16 mouse cellular contexts compared by ENCODE assay signal in the genomic region with DNA sequence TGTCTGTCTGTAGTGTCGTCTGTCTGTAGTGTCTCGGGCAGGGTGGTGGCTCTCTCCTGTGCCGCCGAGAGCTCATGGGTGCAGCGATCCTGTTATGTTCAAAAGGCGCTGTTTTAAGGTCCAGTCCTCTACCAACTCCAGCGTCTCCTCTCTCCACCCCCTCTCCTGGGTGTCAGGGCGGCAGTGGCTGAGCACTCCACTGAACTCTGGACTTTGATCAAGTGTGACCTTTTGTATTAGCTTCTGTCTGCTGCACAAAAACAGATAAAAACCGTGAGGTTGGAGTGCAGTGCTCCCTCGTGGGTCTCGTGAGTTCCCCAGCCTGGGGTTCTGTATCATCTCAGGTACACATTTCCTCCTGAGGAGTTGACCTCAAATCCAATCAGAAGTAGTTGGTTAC. TPM values are rescaled to one million over a fixed set of nuclear protein-coding genes. Genes with fewer than 3 reads are reported as not detected.
DNase-seq lines count a peak whose midpoint lies in the region; ATAC-seq and TF ChIP-seq lines count a peak whose summit lies in the region.
"Had no signal": no experiment of that assay in that cellular context is flagged by ENCODE, and none has a peak within 500 bp of the region (broad histone marks: within the 10 kb centered on the region; RNA-seq: fewer than 3 reads in every experiment).

No protein-coding gene starts in this region.

- H3K9me3 ChIP-seq in heart, embryonic 10.5 days, result no peaks in the 10 kb centered on the region
- H3K9me3 ChIP-seq in heart, embryonic 12.5 days (replicated peaks), result peaks cover 3% of the 10 kb centered on the region; the same call in 1 of the 2 replicates
- no peaks in the 10 kb centered on the region for H3K9me3 ChIP-seq in liver, postnatal 0 days (ENCODE audit: low read length)
- H3K9me3 ChIP-seq: G1E; hindbrain, embryonic 12.5 days; limb, embryonic 15.5 days had no signal

- H3K27me3 ChIP-seq in heart, embryonic 10.5 days (ENCODE audit: insufficient read depth, poor library complexity, severe bottlenecking), result no peaks in the 10 kb centered on the region
- no peaks in the 10 kb centered on the region for H3K27me3 ChIP-seq in heart, embryonic 12.5 days (replicated peaks)
- no peaks in the 10 kb centered on the region for H3K27me3 ChIP-seq in liver, postnatal 0 days (ENCODE audit: insufficient read depth, low read length)
- H3K27me3 ChIP-seq: hindbrain, embryonic 12.5 days; limb, embryonic 15.5 days had no signal

- peak overlapping the region; percentile 16; the same call in 1 of the 2 replicates for H3K27ac ChIP-seq in heart, embryonic 10.5 days
- no peak overlapping the region for H3K27ac ChIP-seq in heart, embryonic 12.5 days (ENCODE audit: poor library complexity, severe bottlenecking)
- peak overlapping the region; percentile 74 for H3K27ac ChIP-seq in liver, postnatal 0 days (ENCODE audit: low read depth)
- H3K27ac ChIP-seq: hindbrain, embryonic 12.5 days; limb, embryonic 15.5 days had no signal

- peaks cover 14% of the 10 kb centered on the region for H3K4me1 ChIP-seq in heart, embryonic 10.5 days
- peaks cover 20% of the 10 kb centered on the region for H3K4me1 ChIP-seq in heart, embryonic 12.5 days (replicated peaks)
- peaks cover 12% of the 10 kb centered on the region for H3K4me1 ChIP-seq in liver, postnatal 0 days (ENCODE audit: insufficient read depth)

- DNase-seq in heart, embryonic 10.5 days (ENCODE audit: low spot score), result no peak
- peak; percentile 44 to 57 for DNase-seq in kidney, adult 8-10 months
- peak; percentile 18 for DNase-seq in liver
- peak; percentile 48 for DNase-seq in liver, postnatal 0 days
- no peak for DNase-seq in adrenal gland, adult 2 months
- no peak for DNase-seq in lung, postnatal 4 days
- no peak for DNase-seq in embryo, embryonic 10.5 days (ENCODE audit: low spot score)
- DNase-seq: cerebellum, postnatal 14 days; lung, postnatal 14 days; right cerebral cortex, adult 18-20 months had no signal

- H3K9ac ChIP-seq in heart, embryonic 12.5 days, result no peak overlapping the region
- no peak overlapping the region; the same call in 1 of the 2 replicates for H3K9ac ChIP-seq in liver, postnatal 0 days (replicated peaks)
- H3K9ac ChIP-seq: hindbrain, embryonic 12.5 days; limb, embryonic 15.5 days had no signal

- TF ChIP-seq CTCF in liver, postnatal 0 days (IDR thresholded peaks at IDR 0.05; ENCODE audit: low read depth), result no peak

- no peak overlapping the region for H3K4me2 ChIP-seq in heart, embryonic 12.5 days
- peak overlapping the region; percentile 49 for H3K4me2 ChIP-seq in liver, postnatal 0 days (ENCODE audit: low read depth, low read length)
- H3K4me2 ChIP-seq: hindbrain, embryonic 12.5 days; limb, embryonic 15.5 days had no signal

- 74% methylated on average over 11 of the region's 11 CpGs for WGBS in heart, embryonic 10.5 days
- WGBS in heart, embryonic 12.5 days, result 72% methylated on average over 11 of the region's 11 CpGs
- 62% methylated on average over 11 of the region's 11 CpGs for WGBS in liver, postnatal 0 days (ENCODE audit: insufficient replicate concordance)

- H3K36me3 ChIP-seq in heart, embryonic 10.5 days, result peaks cover 51% of the 10 kb centered on the region
- H3K36me3 ChIP-seq in heart, embryonic 12.5 days, result peaks cover 40% of the 10 kb centered on the region
- H3K36me3 ChIP-seq in liver, postnatal 0 days (replicated peaks; ENCODE audit: insufficient read depth, low read length), result peaks cover 28% of the 10 kb centered on the region

- no peak overlapping the region for H3K4me3 ChIP-seq in heart, embryonic 10.5 days
- H3K4me3 ChIP-seq in heart, embryonic 12.5 days, result no peak overlapping the region
- H3K4me3 ChIP-seq in liver, postnatal 0 days (ENCODE audit: low read depth, low read length), result no peak overlapping the region
- H3K4me3 ChIP-seq: hindbrain, embryonic 12.5 days; limb, embryonic 15.5 days had no signal

- no peak for ATAC-seq in heart, embryonic 12.5 days (ENCODE audit: insufficient number of reproducible peaks, low FRiP score)
- ATAC-seq in liver, postnatal 0 days, result peak; percentile 90
- ATAC-seq: CD4-positive, CD25-positive, alpha-beta regulatory T cell, adult 4 months; forebrain, embryonic 14.5 days had no signal

- no peak for TF ChIP-seq EP300 in liver, postnatal 0 days (IDR thresholded peaks at IDR 0.05; ENCODE audit: low read depth)

RNA-seq across cellular contexts. Expression of gene Prep, which starts 33.5 kb away (rescaled TPM):
- polyA plus RNA-seq in heart, embryonic 10.5 days (2016; fragmentation: Nextera tagmentation; extraction: Ambion mirVana), result 30.5 and 32.5 TPM in 2 replicates
- polyA plus RNA-seq in heart, embryonic 12.5 days (2016; fragmentation: Nextera tagmentation; extraction: Ambion mirVana), result 29.9 and 31.0 TPM in 2 replicates
- 6.4 and 7.1 TPM in 2 replicates for polyA plus RNA-seq in liver, postnatal 0 days (2015; fragmentation: Nextera tagmentation; extraction: Ambion mirVana)
- 10 to 100 TPM; 19.2 to 22.4 TPM for total RNA-seq in adrenal gland, adult 2 months (2021)
- polyA plus RNA-seq in adrenal gland, adult 2 months (2012; rRNA removed), result 13.2 and 14.2 TPM in 2 replicates

Comparison
In these comparisons a context has a peak if more than half of its experiments do, and no peak if none do; other contexts are left out.
1. DNase-seq: peak in kidney, adult 8-10 months (2 of 2), liver (single experiment) and liver, postnatal 0 days (single experiment); none in heart, embryonic 10.5 days (single experiment), adrenal gland, adult 2 months (single experiment), lung, postnatal 4 days (0 of 2) and embryo, embryonic 10.5 days (single experiment).